Mouse (Mus musculus) heart, adult 2 months (tissue): Measurements from ENCODE around the gene H2afz.

Source experiments
- CTCF ChIP-seq: fragments of 200-600 bp; IDR thresholded peaks from 2 replicates; pipeline ENCODE4 v1.8.1; 2022; ENCODE audit warnings: antibody characterized with exemption, mild to moderate bottlenecking, moderate library complexity
- EP300 ChIP-seq: fragments of 200-500 bp; IDR thresholded peaks from 2 replicates; pipeline ENCODE4 v1.6.1; 2011; ENCODE audit warnings: low read depth, low read length, control low read depth; ENCODE audit not compliant: insufficient read depth
- POLR2A ChIP-seq: fragments of 200-500 bp; IDR thresholded peaks from 2 replicates; pipeline ENCODE4 v1.6.1; 2011; ENCODE audit warnings: mild to moderate bottlenecking, low read depth, low read length, control low read depth; ENCODE audit not compliant: insufficient read depth

DNA sequence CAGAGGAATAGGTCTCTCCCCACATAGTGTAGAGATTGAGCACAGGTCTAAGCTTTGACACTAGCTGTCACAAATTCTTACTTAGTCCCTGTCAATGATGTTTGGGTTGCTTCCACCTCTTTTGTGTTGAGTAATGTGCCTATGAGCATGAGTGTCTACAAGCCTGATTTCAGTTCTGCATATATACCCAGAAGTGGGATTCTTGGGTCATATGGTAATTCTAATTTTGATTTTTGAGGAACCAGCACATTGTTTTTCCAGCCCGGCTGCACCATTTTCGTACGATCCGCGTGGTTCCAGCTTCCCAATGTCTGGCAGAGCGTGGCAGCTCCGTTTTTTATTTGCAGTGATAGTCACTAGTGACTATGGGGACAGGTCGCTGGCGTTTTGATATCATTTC lies 5.1 kb downstream of the H2afz start:
- TF ChIP-seq CTCF = no peak
- no peak for TF ChIP-seq EP300
- TF ChIP-seq POLR2A = no peak
